Mouse (Mus musculus) left cerebral cortex, postnatal 36 days (tissue): ENCODE measurements around the gene Gm20604. TPM values are rescaled to one million over a fixed set of nuclear protein-coding genes. Genes with fewer than 3 reads are reported as not detected.

ENCODE experiments used
- DNase-seq, 2 experiments: peaks; one replicate each; pipeline ENCODE4 v3.0.0; 2021 to 2022; ENCODE audit warnings: low spot score in 2 of 2, mixed read lengths in 1 of 2
- intact Hi-C: fragments of 180-260 bp; cut with DNase I; formaldehyde crosslinking; loops from one replicate; pipeline ENCODE4 v1.15.1; 2025
- total RNA-seq, 2 experiments: library from RNA; stranded (reverse); gene quantifications; 2 replicates each; pipeline ENCODE4 v1.2.3; 2021

Gene Gm20604
- 10 to 100 TPM; 17.4 to 20.6 TPM for total RNA-seq

DNA sequence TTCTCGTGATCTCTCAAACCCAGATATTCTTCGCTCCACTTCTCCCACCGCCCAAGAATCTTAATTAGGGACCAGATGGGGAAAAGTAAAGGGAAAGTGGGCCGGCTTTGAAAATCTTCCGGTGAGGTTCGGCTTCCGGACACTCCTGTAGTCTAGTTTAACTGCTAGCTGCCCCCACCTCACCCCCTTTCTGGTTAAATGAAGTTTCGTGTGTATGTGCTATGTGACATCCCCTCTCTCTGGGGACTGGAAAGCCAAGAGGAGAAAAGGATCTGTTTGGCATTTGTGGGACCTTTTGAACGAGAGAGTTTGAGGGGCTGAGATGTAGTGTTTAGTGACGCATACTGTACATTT lies at the start of gene Gm20604:
Gene Gm20604 (minus strand): TSS at position 270 of the 354 bp plus-strand sequence.
- intact Hi-C loops, result no loop called here
- DNase-seq, result no peak

DNA sequence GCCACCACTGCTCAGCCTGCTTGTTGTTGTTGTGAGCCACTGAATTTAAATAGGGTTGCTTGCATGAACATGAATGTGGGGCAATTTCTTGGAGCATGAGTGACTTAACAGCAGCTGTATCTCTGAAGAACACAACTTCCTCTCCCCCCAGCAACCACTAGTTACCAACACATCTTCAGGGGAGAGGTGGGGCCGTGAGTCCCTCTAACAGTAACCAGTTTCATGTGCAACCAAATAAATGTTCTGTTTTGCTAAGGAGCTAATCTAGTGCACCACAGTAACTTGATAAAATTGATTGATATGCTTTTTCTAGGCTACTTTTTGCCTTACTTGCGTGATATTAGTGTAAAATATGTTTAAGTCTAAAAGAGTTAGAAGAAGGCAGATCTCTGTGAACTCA lies 41.1 kb upstream of the Gm20604 start:
- no peak for DNase-seq
- intact Hi-C loops, result no loop called here

DNA sequence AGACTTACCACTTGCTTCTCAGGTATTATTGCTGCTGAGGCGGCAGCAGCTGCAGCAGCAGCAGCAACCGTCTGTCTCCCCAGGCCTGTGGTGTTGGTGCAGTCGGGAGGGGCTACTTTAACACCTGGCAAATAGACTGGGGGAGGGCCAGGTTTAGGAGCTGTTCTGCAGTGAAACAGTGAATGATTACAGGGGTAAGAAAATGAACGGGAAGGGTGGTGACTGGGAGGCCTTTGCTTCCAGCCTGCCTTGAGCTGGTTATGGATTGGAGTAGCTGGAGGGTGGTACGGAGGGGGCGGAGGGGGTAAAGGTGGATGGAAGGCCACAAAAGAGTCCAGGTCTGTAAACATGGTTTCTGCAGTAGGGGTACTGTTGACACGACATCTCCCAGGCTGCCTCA lies 29.5 kb upstream of the Gm20604 start:
- no peak for DNase-seq
- intact Hi-C loops, result loop anchor here (10.0 kb wide), 1 partner anchor 277 kb away; no protein-coding TSS in a partner anchor

DNA sequence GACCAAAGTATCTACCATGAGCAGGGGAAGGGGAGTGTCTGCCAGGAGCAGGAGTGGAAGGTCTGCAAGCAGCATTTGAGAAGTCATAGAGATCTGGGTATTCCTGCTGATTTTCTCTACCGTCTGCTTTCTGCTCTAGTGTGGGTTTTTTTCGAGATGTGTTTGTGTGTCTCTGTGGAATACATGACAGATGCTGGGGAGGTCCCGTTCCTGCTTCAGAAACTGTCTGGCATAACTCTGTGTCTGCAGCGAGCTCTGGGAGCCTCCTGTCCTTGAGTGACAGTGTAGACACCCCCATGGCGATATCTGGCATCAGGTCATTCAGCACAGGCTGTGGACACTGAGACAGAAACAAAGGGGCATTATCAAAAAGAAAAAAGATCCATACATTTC lies 27.1 kb upstream of the Gm20604 start:
- intact Hi-C loops, result loop anchor here (10.0 kb wide), 1 partner anchor 279 kb away; no protein-coding TSS in a partner anchor
- DNase-seq, result no peak

DNA sequence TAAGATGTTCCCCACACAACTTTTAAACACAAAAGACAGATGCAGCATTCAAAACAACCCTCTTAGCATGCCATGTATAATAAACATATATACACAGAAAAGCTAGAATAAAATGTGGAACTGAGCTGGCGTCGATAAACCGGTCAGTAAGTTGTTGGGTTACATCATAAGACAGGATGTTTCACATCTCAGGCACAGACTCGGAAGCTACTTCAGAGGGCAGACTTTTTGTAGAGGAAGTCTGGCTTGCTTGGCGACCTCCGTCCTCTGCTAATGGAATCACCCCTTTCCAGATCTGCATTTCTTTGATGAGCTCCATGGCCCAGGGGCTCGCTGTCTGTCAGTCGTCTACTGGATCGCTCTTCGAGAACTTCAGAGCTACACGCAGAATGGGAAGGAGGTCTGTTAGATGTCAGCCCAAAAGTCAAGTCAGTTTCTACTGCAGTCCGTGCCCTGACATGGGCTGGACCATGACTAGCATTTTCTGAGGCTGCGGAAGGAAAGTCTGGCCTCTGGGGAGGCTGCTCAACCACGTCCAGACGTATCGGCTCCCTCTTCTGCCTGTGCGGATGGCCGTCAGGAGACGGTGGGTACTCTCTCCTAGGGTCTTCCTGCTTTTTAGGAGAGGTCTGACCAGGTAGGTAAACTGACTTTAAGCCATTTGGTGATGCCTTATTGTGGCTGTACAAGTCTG lies 26.6 kb upstream of the Gm20604 start:
- no peak for DNase-seq
- intact Hi-C loops, result loop anchor here (10.0 kb wide), 1 partner anchor 280 kb away; no protein-coding TSS in a partner anchor

DNA sequence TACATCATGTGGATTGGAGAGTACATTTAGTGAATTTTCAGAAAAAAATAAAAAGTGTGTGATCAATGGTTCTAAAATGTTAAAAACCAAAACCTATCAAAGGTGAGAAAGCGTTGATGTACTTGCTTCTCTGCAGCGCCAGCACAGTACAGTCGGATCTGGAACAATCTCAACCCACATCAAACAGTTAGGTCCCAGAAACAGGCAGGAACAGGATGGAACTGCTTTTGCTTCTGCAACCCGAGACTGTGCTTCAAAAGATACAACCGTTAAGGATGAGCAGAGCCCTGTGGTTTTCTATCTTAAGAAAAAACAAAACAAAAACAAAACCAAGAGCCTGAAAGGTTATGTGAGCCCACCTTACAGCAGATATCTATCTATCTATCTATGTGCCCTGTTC lies 24.4 kb upstream of the Gm20604 start:
- intact Hi-C loops, result loop anchor here (10.0 kb wide), 1 partner anchor 282 kb away; no protein-coding TSS in a partner anchor
- DNase-seq, result no peak

DNA sequence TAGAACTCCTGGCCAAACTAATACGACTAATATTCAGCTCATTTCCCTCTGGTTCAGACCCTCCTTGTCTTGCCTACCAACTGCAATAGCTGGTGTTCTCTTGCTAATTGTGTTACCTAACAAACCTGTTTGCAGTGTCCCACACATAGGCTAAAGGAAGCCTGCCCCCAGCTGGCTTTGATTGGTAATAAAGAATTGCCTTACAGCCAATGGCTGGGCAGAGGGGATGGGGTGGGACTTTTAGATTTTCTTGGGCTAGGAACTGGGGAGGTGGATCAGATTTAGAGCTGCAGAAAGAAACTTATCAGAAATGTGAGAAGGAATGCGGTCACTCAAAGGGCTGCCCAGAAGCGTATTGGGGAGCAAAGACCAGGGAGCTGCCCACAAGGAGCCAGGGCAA lies 21.0 kb upstream of the Gm20604 start:
- DNase-seq, result no peak
- intact Hi-C loops, result no loop called here

DNA sequence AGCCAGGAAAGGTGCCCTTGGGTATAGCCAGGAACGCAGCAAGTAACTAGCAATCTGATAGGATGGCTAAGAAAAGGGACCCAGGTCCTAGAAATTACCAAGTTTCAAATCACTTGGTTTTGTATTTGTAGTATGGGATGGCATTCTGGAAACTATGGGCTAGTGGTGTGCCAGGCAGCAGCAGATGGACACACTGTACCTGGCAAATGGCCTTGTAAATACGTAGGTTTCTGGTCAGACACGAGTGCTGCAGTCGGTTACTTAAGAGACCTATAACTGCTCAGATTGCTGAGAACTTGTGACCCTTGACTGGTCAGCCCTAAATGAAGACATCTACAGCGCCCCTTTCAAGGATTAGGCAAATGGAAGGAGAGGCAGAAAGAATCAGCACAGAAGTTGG lies 19.7 kb upstream of the Gm20604 start:
- no peak for DNase-seq
- intact Hi-C loops, result no loop called here

DNA sequence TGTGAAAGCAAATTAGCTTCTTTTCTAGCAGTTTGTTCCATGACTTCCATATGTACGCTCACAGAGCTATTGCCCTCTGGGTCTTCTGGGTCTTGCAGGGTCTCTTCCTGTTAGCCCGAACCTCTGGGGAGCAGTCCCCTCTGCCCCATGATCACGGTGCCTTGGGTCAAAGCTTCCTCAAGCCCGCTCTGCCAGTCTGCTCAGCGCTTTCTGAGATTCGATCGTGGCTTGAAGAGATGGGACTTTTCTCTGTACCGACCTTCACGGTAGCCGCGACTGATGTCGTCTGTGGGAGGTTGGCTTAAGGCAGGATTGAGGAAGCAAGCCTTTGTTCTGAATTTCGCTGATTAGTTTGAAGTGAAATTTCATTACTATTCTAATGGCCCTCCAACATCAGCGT lies 17.6 kb upstream of the Gm20604 start:
- no peak for DNase-seq
- intact Hi-C loops, result no loop called here

DNA sequence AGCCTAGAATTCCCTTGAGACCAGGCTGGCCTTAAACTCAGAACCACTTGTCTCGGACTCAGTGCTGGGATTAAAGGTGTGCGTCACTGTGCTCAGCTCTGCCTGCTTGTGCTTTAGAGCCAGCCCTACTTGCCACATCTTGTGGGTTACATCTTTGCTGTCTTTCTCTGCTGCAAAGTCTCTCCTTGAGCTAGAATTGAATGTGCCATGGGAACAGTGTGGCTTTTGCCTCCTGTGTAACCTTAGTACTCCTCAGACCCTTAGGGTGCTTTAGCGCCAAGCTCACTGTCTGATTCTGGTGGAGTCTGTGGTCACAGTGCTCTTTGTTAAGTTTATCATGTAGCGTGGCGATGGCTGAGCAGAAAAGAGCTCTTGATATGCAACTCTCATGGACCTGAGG lies 14.2 kb upstream of the Gm20604 start:
- intact Hi-C loops, result no loop called here
- DNase-seq, result no peak

DNA sequence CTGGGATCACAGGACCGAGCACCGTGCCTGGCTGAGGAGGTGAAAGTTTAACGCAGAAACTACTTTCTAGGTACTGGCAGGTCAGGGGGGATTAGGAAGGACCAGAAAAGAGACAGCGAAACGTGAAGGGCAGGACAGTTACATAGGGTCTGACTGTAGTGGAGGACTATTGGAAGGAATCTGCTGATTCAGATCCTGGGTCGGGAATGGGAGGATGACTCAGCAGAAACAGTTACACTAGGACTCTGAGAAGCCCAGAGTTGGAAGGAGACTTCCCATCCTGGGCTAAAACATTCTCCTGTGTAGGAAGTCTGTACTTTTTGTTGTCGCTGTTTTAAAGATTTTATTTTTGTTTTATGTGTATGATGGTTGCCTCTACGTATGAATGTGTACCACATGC lies 13.1 kb upstream of the Gm20604 start:
- no peak for DNase-seq
- intact Hi-C loops, result no loop called here

DNA sequence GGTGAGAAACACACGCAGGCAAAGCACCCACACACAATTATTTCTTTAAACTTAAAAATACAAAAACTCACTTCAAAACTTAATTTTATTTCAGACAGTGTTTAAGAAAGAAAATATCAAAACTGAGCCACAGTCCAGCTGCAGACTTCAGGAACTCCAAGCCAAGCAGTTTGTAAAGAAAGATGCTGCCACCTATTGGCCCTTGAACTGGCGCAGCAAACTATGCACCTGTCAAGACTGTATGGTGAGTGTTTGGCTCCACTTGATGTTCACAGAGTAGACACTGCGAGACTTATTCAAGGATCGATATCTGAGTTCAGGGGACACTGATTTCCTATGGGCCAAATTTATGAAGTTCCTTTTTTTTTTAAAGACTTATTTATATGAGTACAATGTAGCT lies 10.5 kb upstream of the Gm20604 start:
- DNase-seq, result no peak
- intact Hi-C loops, result no loop called here

DNA sequence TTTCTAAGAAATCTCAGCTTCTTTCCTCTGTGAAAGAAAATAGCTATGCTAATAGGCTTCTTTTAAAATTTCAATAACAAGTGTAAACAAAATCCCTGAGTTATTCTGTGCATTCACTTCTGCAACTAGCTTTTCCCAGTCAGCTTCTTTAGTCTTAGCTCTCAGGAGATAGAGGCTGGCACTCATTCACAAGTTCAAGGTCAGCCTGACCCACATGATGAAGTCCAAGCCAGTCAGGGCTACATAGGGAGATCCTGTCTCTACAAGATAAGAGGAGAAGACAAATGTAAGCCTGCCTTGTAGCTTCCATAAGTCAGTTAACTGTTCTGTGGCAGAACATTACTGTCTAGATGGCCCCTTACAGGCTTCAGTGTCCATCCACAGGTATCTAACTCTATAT lies 5.2 kb upstream of the Gm20604 start:
- no peak for DNase-seq
- intact Hi-C loops, result no loop called here

DNA sequence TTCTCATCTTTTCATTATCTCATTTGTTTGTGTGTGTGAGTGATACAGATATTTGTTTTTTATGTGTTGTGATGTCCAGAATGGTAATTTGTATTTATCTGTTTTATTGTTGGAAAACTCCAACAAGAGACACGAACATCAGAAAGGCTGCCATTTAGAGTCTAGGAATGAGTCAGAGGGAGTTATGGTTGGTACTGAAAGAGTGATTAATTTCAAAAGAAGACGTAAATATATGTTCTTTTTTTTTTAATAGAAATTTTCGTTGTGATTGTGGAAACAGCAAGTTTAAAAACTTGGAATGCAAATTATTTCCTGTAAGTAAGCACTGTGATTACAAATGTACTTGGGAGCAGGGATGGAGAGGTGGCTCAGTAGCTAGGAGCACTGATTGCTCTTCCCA lies 3.2 kb upstream of the Gm20604 start:
- intact Hi-C loops, result no loop called here
- no peak for DNase-seq

DNA sequence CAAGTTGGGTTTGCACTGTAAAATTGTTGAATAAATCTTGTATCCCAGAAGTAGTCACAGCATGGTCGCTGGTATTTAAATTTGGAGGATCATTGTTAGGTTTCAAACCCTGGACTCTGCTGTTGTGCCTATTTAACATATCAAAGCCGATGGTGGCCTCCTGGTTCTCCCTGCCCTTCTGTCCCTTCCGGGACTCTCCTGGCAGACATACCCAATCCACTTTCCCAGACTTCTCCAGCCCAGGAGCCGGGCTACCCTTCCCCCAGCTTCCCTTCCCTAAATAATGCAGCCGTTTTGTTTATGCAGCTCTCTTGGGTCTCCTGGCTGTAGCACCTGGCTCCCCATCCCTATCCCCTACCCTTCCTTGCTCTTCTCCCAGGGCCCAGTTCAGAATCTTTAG lies 464 bp upstream of the Gm20604 start:
- DNase-seq, result no peak
- intact Hi-C loops, result no loop called here

DNA sequence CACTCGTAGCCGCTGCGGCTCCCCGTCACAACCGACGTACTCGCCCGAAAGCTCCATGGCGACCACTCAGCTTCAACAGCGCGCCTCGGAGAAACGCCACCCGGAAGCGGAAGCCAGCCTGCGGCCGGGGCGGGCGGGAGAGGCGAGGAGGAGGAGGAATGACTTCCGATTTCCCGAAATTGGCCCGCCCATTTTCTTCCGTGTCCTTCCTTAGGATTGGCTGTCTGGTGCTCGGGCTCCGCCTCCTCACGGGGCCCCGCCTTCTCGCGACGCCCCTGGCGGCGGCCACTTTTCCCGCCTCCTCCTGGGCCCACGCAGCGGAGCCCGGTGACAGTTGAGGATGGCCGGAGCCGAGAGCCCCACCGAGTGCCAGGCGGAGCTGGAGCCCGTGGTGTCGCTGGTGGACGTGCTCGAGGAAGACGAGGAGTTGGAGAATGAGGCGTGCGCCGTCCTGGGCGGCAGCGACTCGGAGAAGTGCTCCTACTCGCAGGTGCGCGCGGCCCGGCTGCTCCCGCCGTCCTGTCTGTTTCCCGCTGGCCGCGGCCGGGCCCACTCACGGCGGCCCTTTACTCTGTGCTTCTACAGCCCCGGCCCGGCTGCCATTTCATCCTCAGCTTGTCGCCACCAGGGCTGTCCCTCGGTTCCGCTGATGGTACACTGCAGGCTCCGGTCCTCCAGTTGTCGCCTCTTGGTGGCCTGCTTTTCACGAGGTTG lies 626 bp downstream of the Gm20604 start, which contains the start of the genes Gm28051, Gon7 and Ubr7:
Gene Gm28051 (minus strand): TSS at position 77 of the 714 bp plus-strand sequence.
Gene Gon7 (minus strand): TSS at position 115 of the 714 bp plus-strand sequence.
Gene Ubr7 (plus strand): TSS at position 279 of the 714 bp plus-strand sequence.
- peak; percentile 97 to 98 for DNase-seq
- intact Hi-C loops, result no loop called here

DNA sequence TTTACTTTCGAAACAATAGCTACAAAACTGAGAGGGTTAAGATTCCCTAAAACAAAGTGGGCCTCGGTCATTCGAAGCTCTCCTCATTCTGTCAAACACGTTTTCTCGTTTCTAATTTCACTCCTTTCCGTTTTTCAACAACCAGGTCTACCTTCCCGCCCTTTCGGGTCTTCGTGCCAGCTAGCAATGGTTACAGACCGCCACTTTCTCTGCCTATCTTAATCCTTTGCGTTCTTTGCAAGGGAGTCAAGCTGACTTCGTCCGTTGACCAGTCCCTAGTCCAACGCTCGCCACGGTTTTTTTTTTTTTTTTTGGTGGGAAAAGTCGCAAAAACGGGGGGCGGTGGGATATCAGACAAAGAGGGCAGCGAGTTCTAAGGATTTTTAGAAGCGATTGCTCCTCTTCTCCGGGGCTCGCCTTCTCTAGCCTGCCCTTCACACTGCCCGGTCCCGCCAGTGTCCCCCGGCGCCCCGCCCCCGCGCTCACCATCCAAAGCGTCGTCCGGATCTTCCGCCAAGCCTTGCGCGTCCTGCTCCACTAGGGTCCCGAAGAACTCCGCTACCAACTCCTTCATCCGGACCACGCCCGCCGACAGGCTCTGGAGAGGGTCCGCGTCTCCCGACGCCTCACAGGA lies 1.3 kb downstream of the Gm20604 start:
- DNase-seq, result no peak
- intact Hi-C loops, result no loop called here

DNA sequence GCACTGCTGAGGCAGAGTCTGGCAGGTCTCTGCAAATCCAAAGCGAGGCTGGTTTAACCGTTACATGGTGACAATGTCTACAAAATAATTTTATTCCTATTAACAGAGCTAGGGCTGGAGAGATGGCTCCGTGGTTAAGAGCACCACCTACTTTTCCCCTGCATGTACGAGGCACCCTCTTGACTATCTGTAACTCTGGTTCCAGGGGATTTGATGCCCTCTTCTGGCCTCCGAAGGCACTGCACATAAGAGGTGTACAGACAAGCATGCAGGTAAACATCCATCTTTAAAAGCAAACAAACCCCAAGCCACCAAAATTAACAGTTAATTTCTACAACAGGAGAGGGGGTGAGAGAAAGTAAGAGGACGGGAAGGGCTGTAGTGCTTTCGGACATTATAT lies 2.2 kb downstream of the Gm20604 start:
- no peak for DNase-seq
- intact Hi-C loops, result no loop called here

DNA sequence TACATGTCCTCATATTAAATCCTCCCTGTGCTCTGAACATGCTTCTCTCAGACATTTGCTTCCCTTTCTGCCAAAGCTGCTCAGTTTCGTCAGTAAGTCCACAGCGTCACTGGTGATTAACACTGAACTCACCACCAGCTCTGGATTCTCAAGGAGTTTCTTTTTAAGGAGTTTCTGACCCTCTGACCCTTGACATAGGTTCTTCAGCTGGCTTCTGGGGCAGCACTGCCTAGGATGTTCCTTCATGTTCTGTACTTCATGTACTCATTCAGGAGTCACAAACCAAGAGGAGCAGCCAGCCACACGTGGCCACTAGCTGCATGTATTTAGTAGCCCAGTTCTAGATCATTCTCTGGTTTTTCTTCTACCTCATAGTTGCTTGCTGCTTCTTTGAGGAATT lies 10.2 kb downstream of the Gm20604 start:
- intact Hi-C loops, result no loop called here
- no peak for DNase-seq

DNA sequence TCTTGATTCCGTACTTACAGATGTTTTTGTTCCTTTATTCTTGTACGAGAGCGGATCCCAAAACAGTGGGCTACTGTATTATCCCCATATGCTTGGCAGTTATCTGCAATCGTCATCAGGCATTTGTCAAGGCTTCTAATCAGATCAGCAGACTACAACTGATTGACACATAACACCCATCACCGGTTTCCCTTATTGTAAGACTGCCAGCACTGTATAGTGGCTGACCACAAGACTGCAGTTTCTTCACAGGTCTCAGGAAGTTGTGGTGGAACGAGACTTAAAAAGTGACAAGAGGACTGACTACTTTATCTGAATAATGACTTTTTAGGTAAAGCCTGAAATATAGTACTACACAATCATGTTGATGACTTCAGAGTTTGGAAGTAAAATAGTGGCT lies 13.6 kb downstream of the Gm20604 start:
- DNase-seq, result no peak
- intact Hi-C loops, result no loop called here
